Mouse (Mus musculus): ENCODE measurements at regions not wholly inside any gene's neighbourhood (a gene's known extent, or its start where the extent isn't known, plus 50 kb on each side); places are given as distances from the start of the nearest gene placed in this dataset.
"Not testable (repeated sequence)": the region's sequence is repeated elsewhere in the genome, so short reads cannot be mapped to it uniquely, and the experiment has no call there.

GRCm38 (mm10) chr6:73576708-73577107 lies 107.2 kb upstream of the 4931417E11Rik start:
- no peak overlapping the region for H3K4me2 ChIP-seq (replicated peaks)
- no peaks in the 10 kb centered on the region for H3K27me3 ChIP-seq (replicated peaks)
- no peaks in the 10 kb centered on the region for H3K9me3 ChIP-seq
- H3K4me3 ChIP-seq: no peak overlapping the region
- WGBS: 78% methylated on average over 2 of the region's 2 CpGs
- no peak overlapping the region for H3K9ac ChIP-seq
- no peaks in the 10 kb centered on the region for H3K4me1 ChIP-seq
- H3K36me3 ChIP-seq: no peaks in the 10 kb centered on the region
- ATAC-seq (ENCODE audit: low FRiP score, low read depth): no peak
- no peak overlapping the region for H3K27ac ChIP-seq

DNA sequence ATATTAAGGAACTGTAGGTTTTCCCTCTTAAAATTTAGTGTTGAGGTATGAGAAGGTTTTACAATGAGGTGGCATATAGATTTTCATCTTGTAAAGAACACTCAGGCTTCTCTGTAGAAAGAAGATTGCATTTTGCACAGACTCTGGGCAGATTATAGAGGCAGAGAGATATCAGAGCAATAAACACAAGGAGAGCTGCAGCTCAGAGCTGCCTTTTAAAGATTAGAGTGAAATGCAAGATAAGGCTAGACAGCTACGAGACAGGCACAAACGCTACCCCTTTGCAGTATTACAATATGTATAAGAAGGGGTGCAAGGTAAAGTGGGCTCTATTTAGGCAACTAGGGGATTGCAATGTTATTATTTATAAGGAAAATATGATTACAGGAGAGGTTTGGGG lies 90.5 kb upstream of the 4931417E11Rik start:
- H3K4me3 ChIP-seq: no peak overlapping the region
- no peak overlapping the region for H3K9ac ChIP-seq
- H3K4me2 ChIP-seq (replicated peaks): no peak overlapping the region
- ATAC-seq (ENCODE audit: low FRiP score, low read depth): no peak
- WGBS: 92% methylated on average over 2 of the region's 2 CpGs
- no peaks in the 10 kb centered on the region for H3K27me3 ChIP-seq (replicated peaks)
- H3K9me3 ChIP-seq: no peaks in the 10 kb centered on the region
- H3K4me1 ChIP-seq: no peaks in the 10 kb centered on the region
- H3K27ac ChIP-seq: no peak overlapping the region
- no peaks in the 10 kb centered on the region for H3K36me3 ChIP-seq

DNA sequence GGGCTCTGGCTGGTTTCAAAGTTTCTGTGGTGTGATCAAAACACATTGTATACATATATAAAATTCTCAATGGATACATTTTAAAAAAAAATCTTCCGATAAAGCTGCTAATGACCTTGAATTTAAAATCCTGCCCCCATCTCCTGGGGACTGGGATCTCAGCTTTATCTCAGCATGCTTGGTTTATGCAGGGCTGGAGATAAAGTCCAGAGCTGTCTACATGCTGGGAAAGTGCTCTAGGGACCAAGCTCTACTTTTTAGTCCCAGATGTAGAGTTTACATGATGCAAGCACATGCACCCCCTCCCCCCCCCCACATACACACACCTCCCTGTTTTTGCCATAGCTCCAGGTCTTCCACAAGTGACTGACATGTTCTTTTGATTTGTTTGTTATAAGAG lies 61.1 kb upstream of the 4931417E11Rik start:
- Histone ChIP-seq H3K4me3 (no peak overlapping the region), H3K9me3 (no peaks in the 10 kb centered on the region), H3K9ac (no peak overlapping the region), H3K4me1 (no peaks in the 10 kb centered on the region), H3K27ac (no peak overlapping the region), H3K27me3 (replicated peaks) (no peaks in the 10 kb centered on the region), H3K36me3 (no peaks in the 10 kb centered on the region), H3K4me2 (replicated peaks) (no peak overlapping the region)
- no peak for ATAC-seq (ENCODE audit: low FRiP score, low read depth)
- 85% methylated on average over 1 of the region's 1 CpGs for WGBS

- 92% methylated on average over 1 of the region's 1 CpGs for WGBS
- H3K4me3 ChIP-seq: no peak overlapping the region
- no peak overlapping the region for H3K4me2 ChIP-seq (replicated peaks)
- H3K9ac ChIP-seq: no peak overlapping the region
- H3K9me3 ChIP-seq: no peaks in the 10 kb centered on the region
- no peaks in the 10 kb centered on the region for H3K27me3 ChIP-seq (replicated peaks)
- no peak overlapping the region for H3K27ac ChIP-seq
- H3K36me3 ChIP-seq: no peaks in the 10 kb centered on the region
- no peak for ATAC-seq (ENCODE audit: low FRiP score, low read depth)
- H3K4me1 ChIP-seq: no peaks in the 10 kb centered on the region
These were observed 60.6 kb upstream of the 4931417E11Rik start for GRCm38 (mm10) chr6:73530098-73530497.

GRCm38 (mm10) chr6:73523658-73524057 lies 54.2 kb upstream of the 4931417E11Rik start:
- 71% methylated on average over 9 of the region's 9 CpGs for WGBS
- Histone ChIP-seq H3K9ac (no peak overlapping the region), H3K27ac (no peak overlapping the region), H3K36me3 (no peaks in the 10 kb centered on the region), H3K27me3 (replicated peaks) (no peaks in the 10 kb centered on the region), H3K4me1 (no peaks in the 10 kb centered on the region), H3K9me3 (no peaks in the 10 kb centered on the region), H3K4me2 (replicated peaks) (no peak overlapping the region), H3K4me3 (no peak overlapping the region)
- no peak for ATAC-seq (ENCODE audit: low FRiP score, low read depth)

DNA sequence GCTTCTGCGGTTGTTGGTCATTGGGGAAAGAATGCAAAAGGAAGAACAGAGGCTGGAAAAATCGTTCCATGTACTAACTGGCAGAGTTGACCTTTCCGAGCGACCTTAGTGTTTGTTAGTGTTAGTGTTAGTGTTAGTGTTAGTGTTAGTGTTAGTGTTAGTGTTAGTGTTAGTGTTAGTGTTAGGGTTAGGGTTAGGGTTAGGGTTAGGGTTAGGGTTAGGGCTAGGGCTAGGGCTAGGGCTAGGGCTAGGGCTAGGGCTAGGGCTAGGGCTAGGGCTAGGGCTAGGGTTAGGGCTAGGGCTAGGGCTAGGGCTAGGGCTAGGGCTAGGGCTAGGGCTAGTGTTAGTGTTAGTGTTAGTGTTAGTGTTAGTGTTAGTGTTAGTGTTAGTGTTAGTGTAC lies 50.4 kb upstream of the 4931417E11Rik start:
- WGBS: 88% methylated on average over 4 of the region's 4 CpGs

More for the DNA sequence above, 50.4 kb upstream of the 4931417E11Rik start:
- H3K9me3 ChIP-seq; ATAC-seq (ENCODE audit: low FRiP score, low read depth); H3K27ac ChIP-seq; H3K9ac ChIP-seq; H3K4me1 ChIP-seq; H3K4me2 ChIP-seq (replicated peaks); H3K36me3 ChIP-seq; H3K27me3 ChIP-seq (replicated peaks); H3K4me3 ChIP-seq: not testable (repeated sequence)

All from neural tube, embryonic 12.5 days (tissue).